Mouse (Mus musculus): ENCODE measurements around the gene Mei4. TPM values are rescaled to one million over a fixed set of nuclear protein-coding genes. Genes with fewer than 3 reads are reported as not detected.

The Mei4 gene
- polyA plus RNA-seq (2021), result 0.80 TPM

- peak; percentile 99 for ATAC-seq
- no peaks in the 10 kb centered on the region for H3K27me3 ChIP-seq
- ChIA-PET CTCF (interaction anchor here (1.4 kb wide), 2 partner anchors 229 to 236 kb away, joined by 3 read pairs; no protein-coding TSS in a partner anchor), POLR2A (no interaction called here)
- DNase-seq (ENCODE audit: low read depth, low spot score), result peak; percentile 12
- peak; percentile 90 for TF ChIP-seq CTCF (IDR thresholded peaks at IDR 0.05)
- in situ Hi-C loops (cut with MboI; ENCODE audit: low pct_unique_long_range_greater_than_20kb), result no loop called here
Observed at GRCm38 (mm10) chr9:81863181-81863887, at the start of gene Mei4. TSS of gene Mei4 (plus strand) at chr9:81863670.

- no peak for TF ChIP-seq CTCF (IDR thresholded peaks at IDR 0.05)
- ChIA-PET POLR2A (no interaction called here), CTCF (no interaction called here)
- DNase-seq (ENCODE audit: low read depth, low spot score) (no peak), ATAC-seq (no peak)
- H3K27me3 ChIP-seq, result no peaks in the 10 kb centered on the region
- in situ Hi-C loops (cut with MboI; ENCODE audit: low pct_unique_long_range_greater_than_20kb), result no loop called here
Observed at GRCm38 (mm10) chr9:81819715-81820373, 43.6 kb upstream of the Mei4 start.

DNA sequence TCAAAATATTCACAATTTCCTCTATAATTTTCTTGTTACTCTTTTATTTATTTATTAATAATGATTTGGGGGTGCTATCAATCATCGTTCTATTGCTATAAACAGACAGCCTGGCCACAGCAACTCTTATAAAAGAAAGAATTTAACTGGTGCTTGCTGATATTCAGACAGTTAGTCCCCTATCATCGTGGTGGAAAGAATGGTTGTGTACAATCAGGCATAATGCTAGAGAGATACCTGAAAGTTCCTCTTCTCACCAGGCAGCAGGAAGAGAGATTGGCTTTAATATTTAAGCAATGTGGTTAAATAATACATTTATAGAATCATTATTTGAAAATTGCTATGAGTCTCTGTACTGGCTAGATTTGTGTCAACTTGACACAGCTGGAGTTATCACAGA lies 35.9 kb upstream of the Mei4 start:
- H3K27me3 ChIP-seq, result no peaks in the 10 kb centered on the region
- in situ Hi-C loops (cut with MboI; ENCODE audit: low pct_unique_long_range_greater_than_20kb), result no loop called here
- no peak for ATAC-seq
- no peak for TF ChIP-seq CTCF (IDR thresholded peaks at IDR 0.05)
- ChIA-PET CTCF (no interaction called here), POLR2A (no interaction called here)
- no peak for DNase-seq (ENCODE audit: low read depth, low spot score)

GRCm38 (mm10) chr9:81834056-81834455 lies 29.4 kb upstream of the Mei4 start:
- ATAC-seq (no peak), DNase-seq (ENCODE audit: low read depth, low spot score) (no peak)
- TF ChIP-seq CTCF (IDR thresholded peaks at IDR 0.05), result no peak
- CTCF ChIA-PET, result no interaction called here
- POLR2A ChIA-PET, result no interaction called here
- in situ Hi-C loops (cut with MboI; ENCODE audit: low pct_unique_long_range_greater_than_20kb), result no loop called here
- H3K27me3 ChIP-seq, result no peaks in the 10 kb centered on the region

- ChIA-PET POLR2A (no interaction called here), CTCF (interaction anchor here (1.3 kb wide), 1 partner anchor 11 kb away, joined by 4 read pairs; no protein-coding TSS in a partner anchor)
- in situ Hi-C loops (cut with MboI; ENCODE audit: low pct_unique_long_range_greater_than_20kb), result no loop called here
- ATAC-seq (no peak), DNase-seq (ENCODE audit: low read depth, low spot score) (no peak)
- TF ChIP-seq CTCF (IDR thresholded peaks at IDR 0.05), result no peak
- no peaks in the 10 kb centered on the region for H3K27me3 ChIP-seq
Observed at GRCm38 (mm10) chr9:81858861-81859260, 4.6 kb upstream of the Mei4 start.

- CTCF ChIA-PET, result interaction anchor here (1.4 kb wide), 1 partner anchor 237 kb away, joined by 3 read pairs; no protein-coding TSS in a partner anchor
- POLR2A ChIA-PET, result no interaction called here
- ATAC-seq (peak; percentile 17), DNase-seq (ENCODE audit: low read depth, low spot score) (no peak)
- H3K27me3 ChIP-seq, result no peaks in the 10 kb centered on the region
- no peak for TF ChIP-seq CTCF (IDR thresholded peaks at IDR 0.05)
- in situ Hi-C loops (cut with MboI; ENCODE audit: low pct_unique_long_range_greater_than_20kb), result no loop called here
Observed at GRCm38 (mm10) chr9:81863888-81864234, 391 bp downstream of the Mei4 start.

DNA sequence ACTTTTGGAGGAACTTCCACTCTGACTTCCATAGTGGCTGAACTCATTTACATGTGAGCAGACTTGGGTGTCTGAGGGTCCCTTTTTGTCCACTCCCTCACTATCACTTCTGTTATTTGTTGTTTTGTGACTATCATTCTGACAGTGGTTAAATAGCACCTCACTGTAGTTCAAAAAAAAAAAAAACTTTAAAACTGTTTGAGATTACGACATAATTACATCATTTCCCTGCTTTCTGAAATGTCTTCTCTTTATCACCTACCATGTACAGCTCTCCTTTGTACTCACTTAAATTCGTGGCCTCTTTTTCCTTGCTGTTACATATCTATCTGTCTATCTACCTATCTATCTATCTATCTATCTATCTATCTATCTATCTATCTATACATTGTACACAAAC lies 2.6 kb downstream of the Mei4 start:
- TF ChIP-seq CTCF (IDR thresholded peaks at IDR 0.05), result no peak
- H3K27me3 ChIP-seq, result no peaks in the 10 kb centered on the region
- in situ Hi-C loops (cut with MboI; ENCODE audit: low pct_unique_long_range_greater_than_20kb), result no loop called here
- ATAC-seq (no peak), DNase-seq (ENCODE audit: low read depth, low spot score) (no peak)
- CTCF ChIA-PET, result no interaction called here
- POLR2A ChIA-PET, result no interaction called here

GRCm38 (mm10) chr9:81921456-81921855 lies 58.0 kb downstream of the Mei4 start:
- in situ Hi-C loops (cut with MboI; ENCODE audit: low pct_unique_long_range_greater_than_20kb), result no loop called here
- POLR2A ChIA-PET, result no interaction called here
- CTCF ChIA-PET, result no interaction called here
- H3K27me3 ChIP-seq, result no peaks in the 10 kb centered on the region
- DNase-seq (ENCODE audit: low read depth, low spot score) (no peak), ATAC-seq (no peak)
- no peak for TF ChIP-seq CTCF (IDR thresholded peaks at IDR 0.05)

GRCm38 (mm10) chr9:81924744-81925143 lies 61.3 kb downstream of the Mei4 start:
- no peak for ATAC-seq
- ChIA-PET POLR2A (no interaction called here), CTCF (no interaction called here)
- DNase-seq (ENCODE audit: low read depth, low spot score), result no peak
- no peak for TF ChIP-seq CTCF (IDR thresholded peaks at IDR 0.05)
- in situ Hi-C loops (cut with MboI; ENCODE audit: low pct_unique_long_range_greater_than_20kb), result no loop called here
- H3K27me3 ChIP-seq, result no peaks in the 10 kb centered on the region

- POLR2A ChIA-PET, result no interaction called here
- DNase-seq (ENCODE audit: low read depth, low spot score) (no peak), ATAC-seq (no peak)
- no peaks in the 10 kb centered on the region for H3K27me3 ChIP-seq
- in situ Hi-C loops (cut with MboI; ENCODE audit: low pct_unique_long_range_greater_than_20kb), result no loop called here
- no peak for TF ChIP-seq CTCF (IDR thresholded peaks at IDR 0.05)
- CTCF ChIA-PET, result no interaction called here
Observed at GRCm38 (mm10) chr9:81940533-81940932, 77.1 kb downstream of the Mei4 start.

GRCm38 (mm10) chr9:81945624-81946023 lies 82.2 kb downstream of the Mei4 start:
- in situ Hi-C loops (cut with MboI; ENCODE audit: low pct_unique_long_range_greater_than_20kb), result no loop called here
- DNase-seq (ENCODE audit: low read depth, low spot score) (no peak), ATAC-seq (no peak)
- POLR2A ChIA-PET, result no interaction called here
- H3K27me3 ChIP-seq, result no peaks in the 10 kb centered on the region
- TF ChIP-seq CTCF (IDR thresholded peaks at IDR 0.05), result no peak
- CTCF ChIA-PET, result no interaction called here

- in situ Hi-C loops (cut with MboI; ENCODE audit: low pct_unique_long_range_greater_than_20kb), result no loop called here
- H3K27me3 ChIP-seq, result no peaks in the 10 kb centered on the region
- no peak for TF ChIP-seq CTCF (IDR thresholded peaks at IDR 0.05)
- ATAC-seq (no peak), DNase-seq (ENCODE audit: low read depth, low spot score) (no peak)
- ChIA-PET CTCF (no interaction called here), POLR2A (no interaction called here)
Observed at GRCm38 (mm10) chr9:81956858-81957257, 93.4 kb downstream of the Mei4 start.

All from Patski (cell line).